Mouse (Mus musculus) heart, embryonic 12.5 days (tissue): ENCODE results near the gene Ddx6. TPM values are rescaled to one million over a fixed set of nuclear protein-coding genes. Genes with fewer than 3 reads are reported as not detected.

ENCODE experiments used
- polyA plus RNA-seq: library from polyadenylated mRNA; unstranded; fragments of >200 nt; fragmentation: Nextera tagmentation; extraction: Ambion mirVana; gene quantifications from 2 replicates; pipeline ENCODE4 v1.2.1, GENCODE M21; 2016

Ddx6 gene
- polyA plus RNA-seq, 1 experiment from 2014 or later, result 12.4 TPM

Other genes with a start within 250 kb of the Ddx6 start
- 19.7 and 21.8 TPM in 2 replicates for gene Vps11, start 243.2 kb upstream of the Ddx6 start, polyA plus RNA-seq
- gene Hyou1, start 225.4 kb upstream of the Ddx6 start, polyA plus RNA-seq, result 21.5 and 23.6 TPM in 2 replicates
- 28.1 and 33.0 TPM in 2 replicates for gene Slc37a4, start 208.0 kb upstream of the Ddx6 start, polyA plus RNA-seq
- 1,234 and 1,239 TPM in 2 replicates for gene Rps25, start 197.8 kb upstream of the Ddx6 start, polyA plus RNA-seq
- 82.6 and 85.2 TPM in 2 replicates for gene Trappc4, start 197.3 kb upstream of the Ddx6 start, polyA plus RNA-seq
- gene Ccdc84, start 186.3 kb upstream of the Ddx6 start, polyA plus RNA-seq, result 19.1 and 21.6 TPM in 2 replicates
- gene Foxr1, start 163.8 kb upstream of the Ddx6 start, polyA plus RNA-seq, result not detected in 2 replicates
- 0.42 TPM in 1 of 2 replicates, not detected in the other for gene Upk2, start 149.9 kb upstream of the Ddx6 start, polyA plus RNA-seq
- gene Bcl9l, start 122.1 kb upstream of the Ddx6 start, polyA plus RNA-seq, result 11.3 and 12.3 TPM in 2 replicates
- not detected in 2 replicates for gene Cxcr5, start 43.0 kb upstream of the Ddx6 start, polyA plus RNA-seq
- not detected in 2 replicates for gene Treh, start 68.3 kb downstream of the Ddx6 start, polyA plus RNA-seq
- gene Phldb1, start 130.3 kb downstream of the Ddx6 start, polyA plus RNA-seq, result 34.8 and 36.9 TPM in 2 replicates
- gene Arcn1, start 163.0 kb downstream of the Ddx6 start, polyA plus RNA-seq, result 151 and 160 TPM in 2 replicates
- gene Ift46, start 163.0 kb downstream of the Ddx6 start, polyA plus RNA-seq, result 63.1 and 71.9 TPM in 2 replicates
- 2.2 and 2.4 TPM in 2 replicates for gene Tmem25, start 194.4 kb downstream of the Ddx6 start, polyA plus RNA-seq
- not detected in 2 replicates for gene Ttc36, start 198.2 kb downstream of the Ddx6 start, polyA plus RNA-seq